Mouse (Mus musculus) thymus, postnatal 14 days (tissue): ENCODE measurements around the gene Pcmt1.

Source experiments
- DNase-seq: peaks from one replicate; pipeline ENCODE4 v3.0.0; 2021

Gene Pcmt1

GRCm38 (mm10) chr10:7680731-7681301, at the start of gene Pcmt1, which contains the start of gene Lats1:
Pcmt1 (minus strand) TSS chr10:7681136.
Lats1 (plus strand) TSS chr10:7681214.
- DNase-seq = peak; percentile 92

- no peak for DNase-seq
Measured at GRCm38 (mm10) chr10:7727011-7727410, 46.1 kb upstream of the Pcmt1 start.

- DNase-seq = no peak
Measured at GRCm38 (mm10) chr10:7726501-7726812, 45.5 kb upstream of the Pcmt1 start.

GRCm38 (mm10) chr10:7725751-7726500, 45.0 kb upstream of the Pcmt1 start, which contains the start of gene Katna1:
Katna1 (plus strand) TSS chr10:7726000.
- DNase-seq = peak; percentile 97

GRCm38 (mm10) chr10:7715056-7715455, 34.1 kb upstream of the Pcmt1 start:
- no peak for DNase-seq

- no peak for DNase-seq
Measured at GRCm38 (mm10) chr10:7712506-7712905, 31.6 kb upstream of the Pcmt1 start.

- DNase-seq = no peak
Measured at GRCm38 (mm10) chr10:7710121-7710520, 29.2 kb upstream of the Pcmt1 start.

GRCm38 (mm10) chr10:7702586-7702985, 21.6 kb upstream of the Pcmt1 start:
- DNase-seq = no peak

GRCm38 (mm10) chr10:7700120-7700519, 19.2 kb upstream of the Pcmt1 start:
- no peak for DNase-seq

GRCm38 (mm10) chr10:7695286-7695685, 14.3 kb upstream of the Pcmt1 start:
- DNase-seq = peak; percentile 43

- DNase-seq = no peak
Measured at GRCm38 (mm10) chr10:7686902-7687301, 6.0 kb upstream of the Pcmt1 start.

- DNase-seq = no peak
Measured at GRCm38 (mm10) chr10:7682249-7682648, 1.3 kb upstream of the Pcmt1 start.

GRCm38 (mm10) chr10:7681343-7682025, 548 bp upstream of the Pcmt1 start:
- DNase-seq = peak; percentile 73

- peak; percentile 50 for DNase-seq
Measured at GRCm38 (mm10) chr10:7673673-7674072, 7.3 kb downstream of the Pcmt1 start.

GRCm38 (mm10) chr10:7667342-7667802, 13.6 kb downstream of the Pcmt1 start, which contains the start of gene Nup43:
Nup43 (plus strand) TSS chr10:7667503.
- peak; percentile 92 for DNase-seq

- no peak for DNase-seq
Measured at GRCm38 (mm10) chr10:7664889-7665288, 16.0 kb downstream of the Pcmt1 start.

GRCm38 (mm10) chr10:7664027-7664526, 16.9 kb downstream of the Pcmt1 start:
- DNase-seq = no peak

GRCm38 (mm10) chr10:7663159-7664026, 17.5 kb downstream of the Pcmt1 start:
- peak; percentile 92 for DNase-seq

- DNase-seq = peak; percentile 67
Measured at GRCm38 (mm10) chr10:7662471-7663141, 18.3 kb downstream of the Pcmt1 start.

GRCm38 (mm10) chr10:7651057-7651456, 29.9 kb downstream of the Pcmt1 start:
- DNase-seq = no peak

GRCm38 (mm10) chr10:7649059-7649458, 31.9 kb downstream of the Pcmt1 start:
- DNase-seq = no peak

- DNase-seq = no peak
Measured at GRCm38 (mm10) chr10:7645911-7646310, 35.0 kb downstream of the Pcmt1 start.
